Mouse (Mus musculus) adrenal gland (tissue): Measurements from ENCODE around the gene Stk38l.
"Not testable (repeated sequence)": the region's sequence is repeated elsewhere in the genome, so short reads cannot be mapped to it uniquely, and the experiment has no call there.

Source experiments
- intact Hi-C: fragments of 180-260 bp; cut with DNase I; formaldehyde crosslinking; loops from one replicate; pipeline ENCODE4 v1.15.1; 2025

Gene Stk38l

GRCm38 (mm10) chr6:146732676-146733075, 7.9 kb downstream of the Stk38l start:
- intact Hi-C loops = no loop called here

- intact Hi-C loops = no loop called here
Observed at GRCm38 (mm10) chr6:146733554-146733953, 8.8 kb downstream of the Stk38l start.

- intact Hi-C loops = no loop called here
Observed at GRCm38 (mm10) chr6:146738889-146739288, 14.1 kb downstream of the Stk38l start.

- intact Hi-C loops = no loop called here
Observed at GRCm38 (mm10) chr6:146740724-146741123, 15.9 kb downstream of the Stk38l start.

GRCm38 (mm10) chr6:146741986-146742635, 17.3 kb downstream of the Stk38l start:
- intact Hi-C loops = no loop called here

GRCm38 (mm10) chr6:146744266-146744665, 19.5 kb downstream of the Stk38l start:
- intact Hi-C loops = not testable (repeated sequence)

GRCm38 (mm10) chr6:146745180-146745579, 20.4 kb downstream of the Stk38l start:
- intact Hi-C loops = no loop called here

- intact Hi-C loops = no loop called here
Observed at GRCm38 (mm10) chr6:146746577-146746976, 21.8 kb downstream of the Stk38l start.

GRCm38 (mm10) chr6:146747057-146747456, 22.3 kb downstream of the Stk38l start:
- intact Hi-C loops = no loop called here

- intact Hi-C loops = no loop called here
Observed at GRCm38 (mm10) chr6:146748271-146748670, 23.5 kb downstream of the Stk38l start.

- intact Hi-C loops = no loop called here
Observed at GRCm38 (mm10) chr6:146751671-146752070, 26.9 kb downstream of the Stk38l start.

- intact Hi-C loops = no loop called here
Observed at GRCm38 (mm10) chr6:146752178-146752577, 27.4 kb downstream of the Stk38l start.

GRCm38 (mm10) chr6:146752612-146753011, 27.8 kb downstream of the Stk38l start:
- intact Hi-C loops = no loop called here

GRCm38 (mm10) chr6:146753560-146754160, 28.9 kb downstream of the Stk38l start:
- intact Hi-C loops = no loop called here

- intact Hi-C loops = no loop called here
Observed at GRCm38 (mm10) chr6:146755136-146755535, 30.3 kb downstream of the Stk38l start.

GRCm38 (mm10) chr6:146755679-146756078, 30.9 kb downstream of the Stk38l start:
- intact Hi-C loops = no loop called here

- intact Hi-C loops = no loop called here
Observed at GRCm38 (mm10) chr6:146759027-146759426, 34.2 kb downstream of the Stk38l start.

GRCm38 (mm10) chr6:146760022-146760421, 35.2 kb downstream of the Stk38l start:
- intact Hi-C loops = no loop called here

GRCm38 (mm10) chr6:146760736-146761135, 35.9 kb downstream of the Stk38l start:
- intact Hi-C loops = no loop called here

- intact Hi-C loops = loop anchor here (1.0 kb wide), 1 partner anchor 98 kb away; no protein-coding TSS in a partner anchor
Observed at GRCm38 (mm10) chr6:146762264-146762898, 37.6 kb downstream of the Stk38l start.

- intact Hi-C loops = no loop called here
Observed at GRCm38 (mm10) chr6:146764593-146764992, 39.8 kb downstream of the Stk38l start.

GRCm38 (mm10) chr6:146765270-146765669, 40.5 kb downstream of the Stk38l start:
- intact Hi-C loops = no loop called here
